Mouse (Mus musculus) forelimb bud, embryonic 11.5 days (tissue): ENCODE measurements around the gene Lancl3.
"Not testable (repeated sequence)": the region's sequence is repeated elsewhere in the genome, so short reads cannot be mapped to it uniquely, and the experiment has no call there.

Experiments used
- DNase-seq: peaks from one replicate; pipeline ENCODE4 v3.0.0-alpha.2; 2012; ENCODE audit warnings: low read depth, low spot score

Lancl3 gene

GRCm38 (mm10) chrX:9259267-9259666 lies 59.6 kb downstream of the Lancl3 start:
- DNase-seq, result no peak

DNA sequence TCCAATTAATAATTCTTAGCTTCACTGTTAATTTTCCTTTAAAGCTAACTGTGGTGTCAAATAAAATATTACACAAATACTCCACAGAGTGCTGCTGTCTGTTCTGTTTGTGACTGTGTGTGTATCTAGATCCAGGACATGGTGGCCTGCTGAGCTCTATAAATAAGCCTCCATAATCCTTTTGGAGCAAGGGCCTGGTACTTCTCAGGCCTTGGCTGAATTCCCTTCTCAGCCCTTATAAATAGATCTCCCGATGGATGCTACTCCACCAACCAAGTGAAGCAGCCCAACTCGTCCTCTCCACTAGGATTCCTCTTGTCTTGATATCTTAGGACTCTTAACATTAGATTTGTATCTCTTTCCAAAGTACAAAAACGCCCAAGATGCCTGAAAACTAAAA lies 71.4 kb downstream of the Lancl3 start:
- DNase-seq, result no peak

GRCm38 (mm10) chrX:9271947-9272459 lies 72.3 kb downstream of the Lancl3 start:
- DNase-seq, result no peak

GRCm38 (mm10) chrX:9272460-9273361 lies 73.0 kb downstream of the Lancl3 start, which contains the start of gene Xk:
TSS of gene Xk (plus strand) at chrX:9272756.
- DNase-seq, result peak; percentile 30

- DNase-seq, result no peak
These were observed 73.8 kb downstream of the Lancl3 start for GRCm38 (mm10) chrX:9273377-9274002.

- DNase-seq, result no peak
These were observed 74.6 kb downstream of the Lancl3 start for GRCm38 (mm10) chrX:9274321-9274720.

DNA sequence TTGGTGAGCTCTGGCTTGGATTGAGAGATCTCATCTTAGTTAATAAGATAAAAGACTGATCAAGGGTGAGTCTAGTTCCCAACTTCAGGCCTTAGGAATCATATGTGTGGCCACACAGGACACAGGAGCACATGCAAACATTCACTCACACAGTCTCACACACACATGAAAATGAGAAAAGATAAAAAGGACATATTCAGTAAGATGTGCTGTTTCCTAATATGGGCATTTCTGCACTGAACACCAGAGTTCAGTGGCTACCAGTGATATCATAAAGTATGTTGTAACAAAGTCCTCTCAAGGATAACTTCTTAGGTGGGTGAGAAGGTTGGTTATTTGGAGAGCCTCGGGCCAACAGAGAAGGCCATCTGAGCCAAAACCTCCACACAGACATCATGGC lies 83.8 kb downstream of the Lancl3 start, which contains the start of gene H2al1m:
Gene H2al1m, plus strand, starts transcription at position 301 of the 400 bp plus-strand sequence.
- DNase-seq, result not testable (repeated sequence)

- DNase-seq, result not testable (repeated sequence)
These were observed 93.6 kb downstream of the Lancl3 start for GRCm38 (mm10) chrX:9293140-9293829.

- no peak for DNase-seq
These were observed 98.7 kb downstream of the Lancl3 start for GRCm38 (mm10) chrX:9298413-9298864.

GRCm38 (mm10) chrX:9302791-9303190 lies 103.1 kb downstream of the Lancl3 start:
- DNase-seq, result no peak

GRCm38 (mm10) chrX:9303455-9303854 lies 103.8 kb downstream of the Lancl3 start:
- DNase-seq, result no peak

GRCm38 (mm10) chrX:9316457-9316856 lies 116.8 kb downstream of the Lancl3 start:
- DNase-seq, result not testable (repeated sequence)
